Mouse (Mus musculus) limb, embryonic 14.5 days (tissue): ENCODE results near the gene Nin. TPM values are rescaled to one million over a fixed set of nuclear protein-coding genes. Genes with fewer than 3 reads are reported as not detected.

Experiments used
- ATAC-seq: fragments of 200-750 bp; cut with Nextera tagmentation; 2 replicates; pipeline ENCODE4 v1.8.0; 2017; ENCODE audit warnings: low read depth, moderate number of reproducible peaks, moderate TSS enrichment; ENCODE audit not compliant: low FRiP score
- DNase-seq: peaks from one replicate; pipeline ENCODE4 v3.0.0-alpha.2; 2015; ENCODE audit warnings: low spot score
- H3K27ac ChIP-seq: fragments of 300-500 bp; sonication (generic); replicated peaks from 2 replicates; pipeline ENCODE4 v1.5.1; 2014; ENCODE audit warnings: low read depth, mild to moderate bottlenecking, low read length, moderate library complexity, mixed read lengths
- H3K27me3 ChIP-seq: fragments of 300-500 bp; sonication (generic); 2 replicates; pipeline ENCODE4 v1.6.1; 2014; ENCODE audit warnings: low read length, mixed read lengths; ENCODE audit not compliant: control insufficient read depth, insufficient read depth
- H3K36me3 ChIP-seq: fragments of 300-500 bp; sonication (generic); 2 replicates; pipeline ENCODE4 v1.6.1; 2014; ENCODE audit warnings: mild to moderate bottlenecking, low read length, moderate library complexity, mixed read lengths; ENCODE audit not compliant: control insufficient read depth, insufficient read depth
- H3K4me1 ChIP-seq: fragments of 300-500 bp; sonication (generic); 2 replicates; pipeline ENCODE4 v1.6.1; 2014; ENCODE audit warnings: antibody characterized with exemption, low read length, mixed read lengths; ENCODE audit not compliant: control insufficient read depth, insufficient read depth
- H3K4me2 ChIP-seq: fragments of 300-500 bp; sonication (generic); replicated peaks from 2 replicates; pipeline ENCODE4 v1.6.1; 2014; ENCODE audit warnings: low read depth, mild to moderate bottlenecking, low read length, moderate library complexity; ENCODE audit not compliant: severe bottlenecking
- H3K4me3 ChIP-seq: fragments of 300-500 bp; sonication (generic); replicated peaks from 2 replicates; pipeline ENCODE4 v1.5.1; 2014; ENCODE audit warnings: low read length
- H3K9ac ChIP-seq: fragments of 300-500 bp; sonication (generic); 2 replicates; pipeline ENCODE4 v1.6.1; 2014; ENCODE audit warnings: mild to moderate bottlenecking, low read depth, low read length, moderate library complexity; ENCODE audit not compliant: severe bottlenecking
- H3K9me3 ChIP-seq: fragments of 300-500 bp; sonication (generic); 2 replicates; pipeline ENCODE4 v1.6.1; 2016; ENCODE audit warnings: low read length; ENCODE audit not compliant: control insufficient read depth
- POLR2A ChIP-seq: fragments of 200-500 bp; IDR thresholded peaks from 2 replicates; pipeline ENCODE4 v1.8.0; 2012; ENCODE audit warnings: inconsistent platforms, mild to moderate bottlenecking, moderate library complexity, borderline replicate concordance; ENCODE audit not compliant: insufficient read depth, insufficient read length; ENCODE audit errors: extremely low read depth
- WGBS: fragments of 180-500 bp; shearing (Covaris S2); extraction: QIAGEN DNeasy Blood & Tissue Kit; methylation state at CpG from one replicate; pipeline ENCODE4 v1.1.7; 2014; 5-methylcytosine and 5-hydroxymethylcytosine counted together
- polyA plus RNA-seq, 2 experiments: library from polyadenylated mRNA; depleted of rRNA in 1 of 2; stranded (reverse) in 1 of 2; unstranded in 1 of 2; fragments of >200 nt; fragmentation: Nextera tagmentation in 1 of 2; extraction: Ambion mirVana in 1 of 2; gene quantifications; 2 replicates each; pipeline versions ENCODE4 v1.2.1 to v1.2.3; 2012 to 2014

Nin gene
- polyA plus RNA-seq, 2 experiments, result 13.7 to 16.9 TPM

DNA sequence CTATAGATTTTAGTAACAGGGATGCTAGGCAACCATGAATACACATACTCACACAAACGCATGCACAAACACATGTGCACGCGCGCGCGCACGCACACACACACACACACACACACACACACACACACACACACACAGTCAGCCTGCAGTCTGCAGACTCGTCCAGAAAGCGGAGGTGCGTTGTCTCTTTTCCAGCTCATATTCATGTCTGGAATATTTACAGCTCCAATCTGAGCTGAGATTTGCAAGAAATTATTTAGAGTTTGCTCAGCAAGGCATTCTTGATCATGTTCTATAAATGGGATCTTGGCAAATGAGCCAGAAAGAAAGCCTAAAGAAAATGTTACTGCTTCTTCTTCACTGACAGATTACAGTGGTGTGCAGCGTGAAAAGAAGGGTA is 37.0 kb downstream of the Nin start:
- no peaks in the 10 kb centered on the region for H3K9me3 ChIP-seq
- H3K27me3 ChIP-seq, result no peaks in the 10 kb centered on the region
- DNase-seq (no peak), ATAC-seq (no peak)
- no peak overlapping the region for H3K27ac ChIP-seq
- no peak overlapping the region for H3K4me2 ChIP-seq
- H3K36me3 ChIP-seq, result peaks cover 13% of the 10 kb centered on the region
- H3K4me3 ChIP-seq, result no peak overlapping the region
- H3K9ac ChIP-seq, result no peak overlapping the region
- H3K4me1 ChIP-seq, result no peaks in the 10 kb centered on the region
- WGBS, result 93% methylated on average over 11 of the region's 11 CpGs
- no peak for TF ChIP-seq POLR2A

DNA sequence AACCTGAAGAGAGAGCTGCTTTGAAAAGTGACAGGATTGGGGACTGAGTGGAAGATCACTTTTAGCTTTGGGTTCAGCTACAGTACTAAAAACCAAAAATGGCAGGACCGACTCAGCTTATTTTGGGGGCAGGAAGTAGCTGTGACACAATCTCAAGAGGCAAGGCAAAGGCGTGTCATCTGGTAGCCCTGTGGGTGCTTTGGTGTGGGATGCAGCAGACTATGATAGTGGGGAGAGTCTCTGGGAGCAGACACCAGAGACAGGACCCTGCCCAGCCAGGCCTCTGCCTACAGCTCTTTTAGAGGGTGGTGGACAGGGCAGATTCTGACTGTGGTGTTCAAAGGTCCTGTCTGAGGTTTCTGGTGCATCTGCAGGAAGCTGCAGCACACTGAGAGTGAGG is 38.5 kb downstream of the Nin start:
- no peaks in the 10 kb centered on the region for H3K9me3 ChIP-seq
- TF ChIP-seq POLR2A, result no peak
- no peak overlapping the region for H3K9ac ChIP-seq
- peaks cover 13% of the 10 kb centered on the region for H3K36me3 ChIP-seq
- no peaks in the 10 kb centered on the region for H3K4me1 ChIP-seq
- H3K27me3 ChIP-seq, result no peaks in the 10 kb centered on the region
- ATAC-seq (no peak), DNase-seq (no peak)
- no peak overlapping the region for H3K27ac ChIP-seq
- no peak overlapping the region for H3K4me2 ChIP-seq
- H3K4me3 ChIP-seq, result no peak overlapping the region
- WGBS, result 77% methylated on average over 2 of the region's 2 CpGs

DNA sequence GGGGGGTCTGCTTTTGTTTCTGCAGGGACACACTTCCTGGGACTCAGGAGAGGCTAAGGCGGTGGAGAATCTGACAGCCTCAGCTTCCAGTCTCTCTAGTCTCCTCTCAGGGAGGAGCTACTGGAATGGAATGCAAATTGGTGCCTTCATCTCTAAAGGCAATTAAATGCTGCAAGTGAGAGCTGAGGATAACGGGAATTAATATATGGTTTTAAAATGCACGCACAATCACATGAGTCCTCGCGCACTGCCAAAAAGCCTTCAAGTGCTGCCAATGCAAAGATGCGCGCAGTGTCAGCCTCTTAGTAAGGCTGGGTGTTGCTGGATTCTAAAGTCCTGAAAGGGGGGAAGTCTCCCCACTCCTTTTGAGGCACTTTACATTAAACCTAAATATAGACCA is 42.6 kb downstream of the Nin start:
- no peak overlapping the region for H3K27ac ChIP-seq
- no peaks in the 10 kb centered on the region for H3K27me3 ChIP-seq
- 69% methylated on average over 7 of the region's 7 CpGs for WGBS
- no peak overlapping the region for H3K4me2 ChIP-seq
- no peak for ATAC-seq
- peaks cover 11% of the 10 kb centered on the region for H3K36me3 ChIP-seq
- no peak overlapping the region for H3K4me3 ChIP-seq
- no peak overlapping the region for H3K9ac ChIP-seq
- no peaks in the 10 kb centered on the region for H3K9me3 ChIP-seq
- DNase-seq, result no peak
- TF ChIP-seq POLR2A, result no peak
- H3K4me1 ChIP-seq, result no peaks in the 10 kb centered on the region

DNA sequence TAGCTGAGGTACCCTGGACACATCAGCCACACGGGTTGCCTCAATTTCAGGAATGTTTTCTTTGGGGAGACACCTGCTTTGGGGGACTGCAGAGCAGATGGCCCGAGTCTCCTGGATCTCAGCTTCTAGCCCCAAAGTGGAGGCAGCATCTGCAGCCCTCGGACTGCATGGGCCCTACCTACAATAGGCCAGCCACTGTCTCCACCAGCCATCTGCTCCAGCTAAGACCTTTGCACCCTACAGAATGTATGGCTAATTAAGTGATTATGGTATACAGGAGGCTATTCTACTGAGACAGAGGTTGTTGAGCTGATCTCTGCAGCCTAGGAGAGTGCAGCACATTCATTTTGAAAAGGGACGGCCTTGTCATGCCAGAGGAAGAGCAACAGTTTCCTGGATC is 43.2 kb downstream of the Nin start:
- no peaks in the 10 kb centered on the region for H3K27me3 ChIP-seq
- no peak overlapping the region for H3K27ac ChIP-seq
- H3K36me3 ChIP-seq, result peaks cover 6% of the 10 kb centered on the region
- no peak overlapping the region for H3K4me2 ChIP-seq
- no peak overlapping the region for H3K9ac ChIP-seq
- 34% methylated on average over 4 of the region's 4 CpGs for WGBS
- DNase-seq (no peak), ATAC-seq (no peak)
- H3K4me3 ChIP-seq, result no peak overlapping the region
- no peak for TF ChIP-seq POLR2A
- H3K9me3 ChIP-seq, result no peaks in the 10 kb centered on the region
- no peaks in the 10 kb centered on the region for H3K4me1 ChIP-seq

DNA sequence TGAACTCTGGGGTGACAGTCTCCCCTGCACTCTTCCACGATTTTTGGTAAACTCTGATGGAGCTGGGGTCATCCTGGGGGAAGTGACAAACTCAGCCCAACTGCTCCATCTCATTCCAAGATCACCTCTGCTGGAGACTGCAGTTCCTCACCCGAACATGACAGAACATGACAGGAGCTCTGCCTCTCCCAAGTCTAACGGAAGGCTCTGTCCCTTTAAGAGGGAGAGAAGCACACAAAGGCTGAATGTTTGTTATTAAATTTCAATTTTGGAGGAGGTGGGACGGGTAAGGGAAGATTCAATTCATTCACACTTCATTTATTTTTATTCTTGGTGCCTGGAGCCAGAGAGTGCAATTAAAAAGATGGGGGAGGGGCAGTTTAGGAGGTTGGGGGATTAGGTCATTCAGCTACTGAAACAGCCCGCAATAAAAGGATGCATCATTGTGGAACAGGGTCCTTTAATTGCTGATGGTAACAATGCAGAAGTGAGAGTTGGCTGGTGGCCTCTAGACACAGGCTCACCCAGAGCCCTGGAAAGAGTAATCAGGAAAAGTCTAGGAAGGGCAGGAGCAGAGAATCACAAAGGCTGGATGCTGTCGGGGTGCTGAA is 44.8 kb downstream of the Nin start:
- no peaks in the 10 kb centered on the region for H3K4me1 ChIP-seq
- 12% methylated on average over 6 of the region's 6 CpGs for WGBS
- H3K4me3 ChIP-seq, result no peak overlapping the region
- no peaks in the 10 kb centered on the region for H3K9me3 ChIP-seq
- no peak for ATAC-seq
- H3K27me3 ChIP-seq, result no peaks in the 10 kb centered on the region
- TF ChIP-seq POLR2A, result no peak
- H3K9ac ChIP-seq, result no peak overlapping the region
- no peak overlapping the region for H3K4me2 ChIP-seq
- no peak overlapping the region for H3K27ac ChIP-seq
- H3K36me3 ChIP-seq, result peaks cover 3% of the 10 kb centered on the region; the same call in 1 of the 2 replicates
- DNase-seq, result no peak

DNA sequence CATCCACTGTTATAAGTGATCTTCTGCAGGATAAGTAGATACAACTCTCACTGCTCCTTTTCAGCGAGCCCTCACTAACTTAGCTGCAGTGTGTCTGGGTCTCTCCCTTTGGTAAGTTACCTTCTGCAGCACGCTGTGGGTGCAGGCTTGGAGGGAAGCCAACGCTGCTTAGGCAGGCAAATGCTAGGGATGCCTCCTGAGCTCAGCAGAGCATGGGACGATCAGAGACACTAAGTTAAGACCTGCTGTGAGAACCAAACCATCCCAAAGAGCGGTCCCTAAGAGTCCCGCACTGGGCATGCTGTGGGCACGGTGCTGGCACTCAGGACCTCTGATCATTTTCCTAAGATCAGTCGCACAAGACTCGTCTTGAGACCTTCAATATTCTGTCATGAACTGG is 45.7 kb downstream of the Nin start:
- H3K27ac ChIP-seq, result no peak overlapping the region
- no peak overlapping the region for H3K4me2 ChIP-seq
- no peak for DNase-seq
- H3K9me3 ChIP-seq, result no peaks in the 10 kb centered on the region
- no peaks in the 10 kb centered on the region for H3K4me1 ChIP-seq
- no peaks in the 10 kb centered on the region for H3K27me3 ChIP-seq
- no peak for ATAC-seq
- H3K9ac ChIP-seq, result no peak overlapping the region
- no peak overlapping the region for H3K4me3 ChIP-seq
- H3K36me3 ChIP-seq, result peaks cover 3% of the 10 kb centered on the region; the same call in 1 of the 2 replicates
- 73% methylated on average over 9 of the region's 9 CpGs for WGBS
- TF ChIP-seq POLR2A, result no peak
